Comparison of ENCODE assay signal across 25 mouse cellular contexts in genomic region chr1:84613119-84613518, GRCm38 (mm10).
A peak's percentile ranks its signal among the peaks of the same experiment; 100 is the strongest.
DNase-seq lines count a peak whose midpoint lies in the region; ATAC-seq and TF ChIP-seq lines count a peak whose summit lies in the region.
"Had no signal": no experiment of that assay in that cellular context is flagged by ENCODE, and none has a peak within 500 bp of the region (broad histone marks: within the 10 kb centered on the region; RNA-seq: fewer than 3 reads in every experiment).

No protein-coding gene starts in this region.

- TF ChIP-seq POLR2A in brain, embryonic 14.5 days (IDR thresholded peaks at IDR 0.05; ENCODE audit: borderline replicate concordance, extremely low read depth, insufficient read depth, insufficient read length, poor library complexity, severe bottlenecking), result no peak

- no peak overlapping the region for H3K4me2 ChIP-seq in forebrain, embryonic 16.5 days (ENCODE audit: low read length)
- H3K4me2 ChIP-seq in hindbrain, embryonic 12.5 days (replicated peaks), result no peak overlapping the region
- H3K4me2 ChIP-seq in midbrain, postnatal 0 days (ENCODE audit: low read depth, low read length, poor library complexity, severe bottlenecking), result no peak overlapping the region
- H3K4me2 ChIP-seq: embryonic facial prominence, embryonic 12.5 days; heart, embryonic 13.5 days; liver, embryonic 11.5 days; stomach, embryonic 15.5 days had no signal

- no peak for TF ChIP-seq CTCF in brain, embryonic 14.5 days (IDR thresholded peaks at IDR 0.05; ENCODE audit: borderline replicate concordance, extremely low read depth, insufficient read depth, insufficient read length)
- TF ChIP-seq CTCF in midbrain, postnatal 0 days (IDR thresholded peaks at IDR 0.05), result no peak
- TF ChIP-seq CTCF in layer of hippocampus, adult 2 months (conservative IDR thresholded peaks at IDR 0.05), result no peak

- peaks cover 58% of the 10 kb centered on the region for H3K4me1 ChIP-seq in forebrain, embryonic 10.5 days
- peaks cover 5% of the 10 kb centered on the region for H3K4me1 ChIP-seq in forebrain, embryonic 16.5 days (replicated peaks; ENCODE audit: control insufficient read depth, insufficient read depth, low read length)
- peaks cover 14% of the 10 kb centered on the region for H3K4me1 ChIP-seq in hindbrain, embryonic 12.5 days
- H3K4me1 ChIP-seq in midbrain, postnatal 0 days (ENCODE audit: insufficient read depth, low read length), result peaks cover 10% of the 10 kb centered on the region; the same call in 1 of the 2 replicates
- H3K4me1 ChIP-seq: embryonic facial prominence, embryonic 12.5 days; limb, embryonic 10.5 days; stomach, embryonic 15.5 days had no signal

- no peak for ATAC-seq in forebrain, embryonic 16.5 days
- 0 out of 2 replicates have a peak, but pooled peaks have one; percentile 17 for ATAC-seq in hindbrain, embryonic 12.5 days (ENCODE audit: low FRiP score)
- ATAC-seq in midbrain, postnatal 0 days (ENCODE audit: low FRiP score), result no peak
- ATAC-seq: intestine, postnatal 0 days had no signal

- peak overlapping the region; percentile 51 for H3K27ac ChIP-seq in forebrain, embryonic 10.5 days
- no peak overlapping the region for H3K27ac ChIP-seq in forebrain, embryonic 16.5 days (ENCODE audit: low read length)
- no peak overlapping the region for H3K27ac ChIP-seq in hindbrain, embryonic 12.5 days
- H3K27ac ChIP-seq in midbrain, postnatal 0 days (ENCODE audit: low read depth, low read length), result 0 out of 2 replicates have a peak overlapping the region, but pooled peaks have one; percentile 3
- no peak overlapping the region for H3K27ac ChIP-seq in layer of hippocampus, adult 2 months
- H3K27ac ChIP-seq: embryonic facial prominence, embryonic 12.5 days; heart, embryonic 13.5 days; limb, embryonic 10.5 days; stomach, embryonic 15.5 days had no signal

- H3K27me3 ChIP-seq in forebrain, embryonic 10.5 days (ENCODE audit: poor library complexity, severe bottlenecking), result peaks cover 5% of the 10 kb centered on the region; the same call in 1 of the 2 replicates
- no peaks in the 10 kb centered on the region for H3K27me3 ChIP-seq in forebrain, embryonic 16.5 days (replicated peaks; ENCODE audit: control insufficient read depth, insufficient read depth, low read length)
- no peaks in the 10 kb centered on the region for H3K27me3 ChIP-seq in hindbrain, embryonic 12.5 days
- no peaks in the 10 kb centered on the region for H3K27me3 ChIP-seq in midbrain, postnatal 0 days (ENCODE audit: insufficient read depth, low read length)
- H3K27me3 ChIP-seq: CH12.LX; embryonic facial prominence, embryonic 12.5 days; heart, embryonic 13.5 days; stomach, embryonic 15.5 days had no signal

- 31% methylated on average over 8 of the region's 8 CpGs for WGBS in forebrain, embryonic 10.5 days
- 9% methylated on average over 8 of the region's 8 CpGs for WGBS in forebrain, embryonic 16.5 days
- WGBS in hindbrain, embryonic 12.5 days, result 42% methylated on average over 8 of the region's 8 CpGs
- WGBS in midbrain, postnatal 0 days, result 9% methylated on average over 8 of the region's 8 CpGs

- peaks cover 3% of the 10 kb centered on the region; the same call in 1 of the 2 replicates for H3K9me3 ChIP-seq in forebrain, embryonic 10.5 days
- no peaks in the 10 kb centered on the region for H3K9me3 ChIP-seq in forebrain, embryonic 16.5 days (ENCODE audit: control insufficient read depth, low read length)
- H3K9me3 ChIP-seq in hindbrain, embryonic 12.5 days (replicated peaks), result no peaks in the 10 kb centered on the region
- H3K9me3 ChIP-seq in midbrain, postnatal 0 days (ENCODE audit: low read length), result no peaks in the 10 kb centered on the region
- H3K9me3 ChIP-seq: embryonic facial prominence, embryonic 12.5 days; heart, embryonic 13.5 days; limb, embryonic 10.5 days; stomach, embryonic 15.5 days had no signal

- no peak overlapping the region for H3K4me3 ChIP-seq in forebrain, embryonic 10.5 days
- no peak overlapping the region for H3K4me3 ChIP-seq in forebrain, embryonic 16.5 days (replicated peaks; ENCODE audit: low read length)
- no peak overlapping the region for H3K4me3 ChIP-seq in hindbrain, embryonic 12.5 days
- H3K4me3 ChIP-seq in midbrain, postnatal 0 days (ENCODE audit: low read depth, low read length), result no peak overlapping the region
- no peak overlapping the region for H3K4me3 ChIP-seq in layer of hippocampus, adult 2 months
- H3K4me3 ChIP-seq: embryonic facial prominence, embryonic 12.5 days; heart, embryonic 13.5 days; limb, embryonic 10.5 days; stomach, embryonic 15.5 days had no signal

- DNase-seq in forebrain, embryonic 10.5 days (ENCODE audit: extremely low spot score, low spot score), result peak; percentile 51
- peak; percentile 85 for DNase-seq in brain, embryonic 14.5 days (ENCODE audit: low read depth)
- DNase-seq in midbrain, postnatal 0 days (ENCODE audit: low spot score), result no peak
- no peak for DNase-seq in layer of hippocampus, adult 2 months (ENCODE audit: low spot score in 2 of 2)
- no peak for DNase-seq in frontal cortex, postnatal 36 days (ENCODE audit: low spot score in 2 of 2)
- no peak for DNase-seq in layer of hippocampus, adult 18-20 months (ENCODE audit: low spot score in 2 of 2)
- DNase-seq: adrenal gland, adult 8-10 months; cerebellum, adult 11 months; cerebellum, postnatal 25 days; heart, postnatal 36 days; kidney, postnatal 14 days; layer of hippocampus, postnatal 36 days; lung, adult 2 months; lung, postnatal 4 days; spleen, adult 18-20 months; thymus, adult 2 months had no signal

- no peaks in the 10 kb centered on the region for H3K36me3 ChIP-seq in forebrain, embryonic 10.5 days (replicated peaks)
- no peaks in the 10 kb centered on the region for H3K36me3 ChIP-seq in forebrain, embryonic 16.5 days (ENCODE audit: control insufficient read depth, insufficient read depth)
- H3K36me3 ChIP-seq in hindbrain, embryonic 12.5 days, result no peaks in the 10 kb centered on the region
- H3K36me3 ChIP-seq in midbrain, postnatal 0 days (ENCODE audit: insufficient read depth, low read length), result no peaks in the 10 kb centered on the region
- H3K36me3 ChIP-seq: embryonic facial prominence, embryonic 12.5 days; heart, embryonic 13.5 days; limb, embryonic 10.5 days; stomach, embryonic 15.5 days had no signal

- no peak overlapping the region for H3K9ac ChIP-seq in forebrain, embryonic 16.5 days (replicated peaks; ENCODE audit: low read depth, low read length)
- no peak overlapping the region for H3K9ac ChIP-seq in hindbrain, embryonic 12.5 days
- no peak overlapping the region for H3K9ac ChIP-seq in midbrain, postnatal 0 days (replicated peaks; ENCODE audit: low read length, poor library complexity, severe bottlenecking)
- H3K9ac ChIP-seq: embryonic facial prominence, embryonic 12.5 days; heart, embryonic 13.5 days; stomach, embryonic 15.5 days had no signal

Comparison
In these comparisons a context has a peak if more than half of its experiments do, and no peak if none do; other contexts are left out.
1. H3K27ac ChIP-seq: peak in forebrain, embryonic 10.5 days (single experiment) and midbrain, postnatal 0 days (single experiment); none in forebrain, embryonic 16.5 days (single experiment), hindbrain, embryonic 12.5 days (single experiment) and layer of hippocampus, adult 2 months (single experiment).
2. DNase-seq: peak in forebrain, embryonic 10.5 days (single experiment) and brain, embryonic 14.5 days (single experiment); none in midbrain, postnatal 0 days (single experiment), layer of hippocampus, adult 2 months (0 of 2), frontal cortex, postnatal 36 days (0 of 2) and layer of hippocampus, adult 18-20 months (0 of 2).